Mouse (Mus musculus): ENCODE results near the gene Ide.

The Ide gene

DNA sequence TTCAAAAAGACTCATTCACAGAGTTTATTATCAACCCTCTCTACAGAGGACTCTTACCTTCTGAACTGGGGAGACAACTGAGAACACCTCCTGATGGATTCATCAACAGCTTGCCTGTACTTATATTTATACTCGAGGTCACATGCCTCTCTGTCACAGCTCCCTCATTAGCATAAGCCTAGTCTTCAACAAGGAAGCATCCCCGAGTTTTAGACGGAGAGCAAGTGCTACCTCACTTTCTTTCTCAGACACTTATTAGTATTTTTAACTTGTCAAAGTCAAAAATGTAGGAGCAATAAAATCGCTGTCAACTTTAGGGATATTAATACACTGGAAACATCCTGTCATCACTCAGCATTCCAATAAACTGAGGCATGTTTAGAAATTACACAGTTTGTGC is at the start of gene Ide:
Gene Ide, minus strand, starts transcription at position 101 of the 400 bp plus-strand sequence.
- DNase-seq (ENCODE audit: low read depth), result no peak

GRCm38 (mm10) chr19:37386126-37386525 is 48.5 kb upstream of the Ide start:
- DNase-seq (ENCODE audit: low read depth), result no peak

DNA sequence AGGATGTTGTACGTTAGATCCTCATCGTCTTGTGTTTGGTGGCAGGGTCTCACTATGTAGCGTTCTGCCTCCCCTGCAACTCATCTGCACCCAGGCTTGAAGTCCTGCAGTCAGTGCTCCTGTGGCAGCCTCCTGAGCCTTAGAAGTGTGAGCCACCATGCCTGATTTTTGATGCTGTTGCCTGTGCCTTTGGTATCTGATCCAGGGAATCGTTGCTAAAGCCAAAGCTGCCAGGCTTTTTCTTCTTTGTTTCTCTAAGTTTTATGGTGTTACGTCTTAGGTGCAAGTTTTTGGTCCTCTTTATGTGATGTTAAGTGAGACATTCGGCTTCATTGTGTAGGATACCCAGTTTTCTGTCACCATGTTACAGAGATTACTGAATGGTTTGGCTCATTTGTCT is 41.2 kb upstream of the Ide start:
- DNase-seq (ENCODE audit: low read depth), result no peak

GRCm38 (mm10) chr19:37377404-37377990 is 39.8 kb upstream of the Ide start:
- no peak for DNase-seq (ENCODE audit: low read depth)

DNA sequence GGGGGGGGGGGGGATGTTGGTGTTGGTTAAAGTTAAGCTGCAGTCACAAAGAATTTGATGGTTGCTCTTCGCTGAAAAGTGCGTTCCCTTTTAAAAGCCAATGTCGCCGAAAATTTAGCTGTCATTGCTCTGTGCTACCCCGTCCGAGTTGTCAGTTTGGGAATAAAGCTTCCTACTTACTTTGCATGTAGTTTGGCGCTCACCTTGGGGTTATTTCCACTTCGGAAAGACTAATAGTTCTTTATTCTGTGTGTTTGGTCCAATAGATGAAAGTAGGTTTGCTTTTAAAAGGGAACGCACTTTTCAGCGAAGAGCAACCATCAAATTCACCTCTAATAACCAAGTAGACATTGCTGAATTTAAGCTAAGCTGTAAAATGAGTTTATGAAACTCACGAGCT is 39.2 kb upstream of the Ide start:
- peak; percentile 13 for DNase-seq (ENCODE audit: low read depth)

- peak; percentile 94 for DNase-seq (ENCODE audit: low read depth)
Measured at GRCm38 (mm10) chr19:37375755-37376615, 38.3 kb upstream of the Ide start, which contains the start of gene Kif11. Gene Kif11, plus strand, starts transcription at chr19:37376403.

DNA sequence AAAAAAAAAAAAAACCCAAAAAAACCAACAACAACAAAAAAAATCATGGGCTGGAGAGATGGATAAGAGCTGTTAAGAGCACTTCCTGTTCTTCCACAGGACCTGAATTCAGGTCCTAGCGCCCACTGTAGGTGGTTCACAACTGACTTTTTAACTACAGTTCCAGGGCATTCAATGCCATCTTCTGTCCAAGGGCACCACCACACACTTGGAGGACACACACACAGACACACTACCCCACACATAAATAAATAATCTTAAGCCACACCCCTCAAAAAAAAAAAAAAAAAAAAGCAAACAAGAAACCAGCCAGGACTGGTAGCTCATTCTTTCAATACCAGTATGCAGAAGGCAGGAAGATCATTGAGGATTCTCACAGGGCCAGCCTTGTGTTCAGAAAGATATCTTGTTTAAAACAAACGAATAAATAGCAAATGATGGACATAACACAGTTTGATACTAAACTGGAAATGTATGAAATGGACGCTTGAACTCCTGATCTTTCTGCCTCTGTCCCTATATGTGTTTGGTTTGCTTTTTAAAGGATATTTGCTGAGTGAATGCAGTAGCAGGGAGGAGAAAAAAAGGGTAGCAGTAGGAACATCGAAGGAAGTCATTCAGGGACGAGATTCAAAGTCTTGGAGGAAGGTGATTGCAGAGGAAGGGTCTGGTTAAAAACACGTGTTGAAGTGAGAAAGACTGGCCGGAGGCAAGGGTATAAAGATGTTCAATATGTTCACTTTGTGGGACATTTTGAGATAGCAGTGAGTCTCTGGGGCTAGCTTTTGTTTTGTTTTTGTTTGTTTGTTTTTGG is 37.5 kb upstream of the Ide start:
- peak; percentile 21 for DNase-seq (ENCODE audit: low read depth)

DNA sequence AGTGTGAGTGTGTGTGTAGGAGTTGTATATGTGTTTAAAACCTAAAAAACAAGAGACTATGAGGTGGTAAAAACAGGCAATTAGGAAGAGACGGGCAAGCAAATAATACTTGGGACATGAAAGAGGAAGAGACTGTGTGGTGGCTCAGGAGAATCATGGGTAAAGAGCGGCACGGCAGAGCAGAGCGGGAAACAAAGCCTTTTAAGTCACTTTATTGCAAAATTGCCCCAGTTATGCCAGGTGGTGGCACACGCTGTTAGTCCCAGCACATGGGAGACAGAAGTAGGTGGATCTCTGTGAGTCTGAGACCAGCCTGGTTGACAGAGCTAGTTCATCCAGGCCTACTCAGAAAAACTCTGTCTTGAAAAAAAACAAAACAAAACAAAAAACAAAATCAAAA is 32.7 kb upstream of the Ide start:
- DNase-seq (ENCODE audit: low read depth), result no peak

DNA sequence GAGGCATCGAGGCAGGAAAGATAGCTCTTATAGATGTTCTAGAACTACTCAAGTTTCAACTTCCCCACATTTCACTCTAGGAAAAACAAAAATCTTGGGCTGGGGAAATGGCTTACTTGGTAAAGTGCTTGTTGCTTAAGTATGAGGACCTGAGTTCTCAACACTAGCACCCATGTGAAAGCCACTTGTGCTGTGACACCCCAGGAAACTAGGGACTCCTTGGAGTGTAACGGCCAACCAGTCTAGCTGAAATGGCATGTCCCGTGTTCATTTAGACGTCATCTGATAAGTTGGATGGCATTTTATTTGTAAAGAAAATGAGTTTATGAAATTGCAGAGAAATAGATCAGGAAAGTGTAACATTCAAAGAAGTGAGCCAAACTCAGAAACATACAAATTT is 32.3 kb upstream of the Ide start:
- no peak for DNase-seq (ENCODE audit: low read depth)

DNA sequence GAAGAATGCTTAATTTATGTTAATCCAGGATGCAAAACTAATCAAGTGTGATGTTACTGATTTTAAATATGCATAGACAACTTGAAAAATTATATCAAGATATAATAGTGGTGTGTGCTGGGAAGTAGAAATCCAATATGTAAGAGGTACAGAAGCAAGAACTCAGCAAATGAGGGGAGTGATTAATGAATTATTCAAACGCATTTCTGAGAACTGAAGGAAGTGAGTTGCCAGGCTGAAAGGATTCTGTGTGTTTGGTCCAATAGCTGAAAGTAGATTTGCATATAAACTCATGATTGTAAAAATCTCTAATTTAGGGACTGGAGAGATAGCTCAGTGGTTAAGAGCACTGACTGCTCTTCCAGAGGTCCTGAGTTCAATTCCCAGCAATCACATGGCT is 31.3 kb upstream of the Ide start:
- DNase-seq (ENCODE audit: low read depth), result no peak

DNA sequence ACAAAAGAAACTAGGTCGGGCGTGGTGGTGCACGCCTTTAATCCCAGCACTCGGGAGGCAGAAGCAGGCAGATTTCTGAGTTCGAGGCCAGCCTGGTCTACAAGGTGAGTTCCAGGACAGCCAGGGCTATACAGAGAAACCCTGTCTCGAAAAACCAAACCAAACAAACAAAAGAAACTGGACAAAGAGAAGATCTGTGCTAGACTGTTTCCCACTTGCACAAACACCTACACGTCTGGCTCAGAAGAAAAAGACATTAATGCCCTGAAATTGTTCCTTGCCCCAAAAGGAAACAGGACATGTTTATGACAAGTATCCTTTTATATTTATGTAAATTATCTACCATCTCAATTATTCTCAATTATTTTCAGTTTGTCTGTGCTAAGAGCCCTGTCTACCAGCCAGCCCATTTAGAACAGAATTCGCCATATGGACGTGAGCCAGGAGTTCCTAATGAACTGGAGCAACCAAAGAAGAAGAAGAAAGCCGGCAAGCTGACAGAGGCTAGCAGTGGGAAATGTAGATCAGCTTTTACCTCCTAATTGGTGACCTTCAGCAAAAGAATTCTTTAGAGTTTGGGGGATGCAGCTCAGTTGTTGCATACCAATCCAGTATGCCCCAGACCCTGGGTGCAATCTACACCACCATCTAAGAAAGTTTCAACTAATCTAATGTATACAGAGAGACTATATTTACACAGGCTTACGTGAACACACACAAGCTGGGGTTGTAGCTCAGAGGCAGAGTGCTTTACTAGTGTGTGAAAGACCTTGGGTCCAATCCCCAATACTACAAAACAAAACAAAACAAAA is 25.7 kb upstream of the Ide start:
- DNase-seq (ENCODE audit: low read depth), result no peak

DNA sequence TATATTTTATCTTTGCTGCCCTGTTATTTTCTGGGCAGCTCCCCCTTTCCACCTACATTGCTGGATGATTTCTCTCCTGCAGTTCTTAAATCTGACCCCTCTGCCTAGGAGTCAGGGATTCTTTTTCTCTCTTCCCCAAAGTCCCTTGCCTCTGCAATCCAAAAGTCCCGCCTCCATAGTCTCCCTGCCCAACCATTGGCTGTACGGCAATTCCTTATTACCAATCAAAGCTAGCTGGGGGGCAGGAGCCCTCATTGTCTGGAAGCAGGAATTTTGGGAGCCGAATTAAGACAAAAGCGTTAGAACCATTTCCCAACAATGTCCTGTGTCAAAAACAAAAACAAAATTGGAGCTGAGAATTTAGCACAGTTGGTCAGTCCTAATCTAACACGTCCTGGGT is 24.9 kb upstream of the Ide start:
- no peak for DNase-seq (ENCODE audit: low read depth)

DNA sequence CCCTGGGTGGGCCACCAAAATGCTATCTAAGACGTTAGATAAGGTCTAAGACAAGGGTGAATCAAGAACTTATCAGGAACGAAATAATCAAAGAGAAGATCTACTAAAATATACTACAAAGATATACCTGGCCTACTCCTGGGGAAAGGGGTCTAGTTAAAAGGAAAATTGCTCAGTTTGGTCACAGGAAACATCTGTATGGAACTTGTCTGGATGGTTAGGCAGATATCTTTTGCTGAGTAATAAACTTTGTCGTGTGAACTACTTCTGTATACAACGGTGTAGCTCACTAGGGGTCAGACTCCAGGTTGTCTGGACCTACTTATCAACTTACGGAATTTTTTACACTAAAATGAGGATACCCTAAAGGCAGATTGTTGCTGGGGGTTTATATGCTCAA is 22.4 kb upstream of the Ide start:
- DNase-seq (ENCODE audit: low read depth), result no peak

GRCm38 (mm10) chr19:37353331-37353730 is 15.7 kb upstream of the Ide start:
- no peak for DNase-seq (ENCODE audit: low read depth)

DNA sequence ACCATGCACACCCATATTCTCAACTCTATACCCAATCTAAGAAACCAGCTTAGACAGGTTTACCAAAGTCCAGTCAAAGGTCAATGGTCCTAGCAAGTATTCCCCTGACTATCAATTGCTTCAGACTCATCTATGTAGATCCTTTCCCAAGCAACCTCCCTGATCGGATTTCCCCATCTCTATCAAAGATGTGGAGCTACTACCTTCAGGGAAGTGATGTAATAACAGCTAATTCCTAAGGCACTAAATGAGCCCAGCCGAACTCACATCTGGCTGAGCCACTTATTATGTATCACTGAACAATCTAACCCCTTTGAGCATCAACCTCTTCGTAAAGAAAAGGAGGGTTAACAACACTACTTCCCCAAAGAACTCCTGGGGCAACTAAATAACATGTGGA is 15.1 kb upstream of the Ide start:
- DNase-seq (ENCODE audit: low read depth), result no peak

GRCm38 (mm10) chr19:37348952-37349351 is 11.3 kb upstream of the Ide start:
- DNase-seq (ENCODE audit: low read depth), result no peak

- no peak for DNase-seq (ENCODE audit: low read depth)
Measured at GRCm38 (mm10) chr19:37348331-37348730, 10.7 kb upstream of the Ide start.

- DNase-seq (ENCODE audit: low read depth), result no peak
Measured at GRCm38 (mm10) chr19:37346258-37346657, 8.6 kb upstream of the Ide start.

- no peak for DNase-seq (ENCODE audit: low read depth)
Measured at GRCm38 (mm10) chr19:37343899-37344298, 6.2 kb upstream of the Ide start.

DNA sequence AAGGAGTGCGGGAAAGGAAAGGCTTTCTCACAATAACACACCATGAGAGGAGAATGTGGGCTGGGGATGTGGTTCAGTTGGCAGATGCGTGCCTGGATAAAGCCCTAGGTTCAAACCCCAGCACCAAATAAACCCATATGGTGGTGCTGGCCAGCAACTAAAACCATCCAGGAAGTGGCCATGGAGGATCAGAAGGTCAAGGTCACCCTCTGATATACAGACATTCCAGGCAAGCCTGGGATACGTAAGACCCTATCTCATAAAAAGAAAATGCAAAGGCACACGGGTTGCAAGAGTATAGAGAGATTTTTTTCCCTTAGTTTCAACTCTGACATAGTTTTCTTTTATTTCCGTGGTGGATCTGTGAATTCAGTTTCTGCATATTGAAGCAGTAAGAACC is 3.3 kb upstream of the Ide start:
- DNase-seq (ENCODE audit: low read depth), result no peak

DNA sequence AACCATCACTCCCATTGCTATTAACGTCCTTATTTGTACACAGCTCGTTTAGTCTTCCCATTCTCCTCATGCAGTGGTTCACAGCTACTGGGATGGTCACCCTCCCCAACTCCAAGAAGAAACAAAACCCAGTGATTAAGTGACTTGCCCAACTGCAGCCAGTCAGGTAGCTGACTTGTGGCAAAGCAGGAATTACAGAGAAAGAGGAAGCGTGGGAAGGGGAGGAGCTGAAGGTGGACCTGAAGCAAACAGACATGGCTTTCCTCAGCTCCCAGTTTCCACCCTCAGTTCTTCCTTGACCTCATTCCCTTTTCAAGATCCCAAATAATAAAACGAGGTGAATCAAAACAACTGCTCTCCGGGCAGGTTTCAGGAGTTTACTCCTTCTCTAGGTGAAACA is 2.8 kb upstream of the Ide start:
- no peak for DNase-seq (ENCODE audit: low read depth)

GRCm38 (mm10) chr19:37335392-37335791 is 2.3 kb downstream of the Ide start:
- no peak for DNase-seq (ENCODE audit: low read depth)

Data from c-Kit-positive CD71-positive TER-119-negative erythroid progenitor cells, embryonic 14.5 days (primary cell).